Mouse (Mus musculus) c-Kit-negative CD71-positive TER-119-positive erythroid progenitor cells, embryonic 14.5 days (primary cell): ENCODE data around the gene Adora2b.

Experiments
- DNase-seq: peaks from one replicate; pipeline ENCODE4 v3.0.0-alpha.2; 2013; ENCODE audit warnings: low read depth, low spot score

Adora2b gene

DNA sequence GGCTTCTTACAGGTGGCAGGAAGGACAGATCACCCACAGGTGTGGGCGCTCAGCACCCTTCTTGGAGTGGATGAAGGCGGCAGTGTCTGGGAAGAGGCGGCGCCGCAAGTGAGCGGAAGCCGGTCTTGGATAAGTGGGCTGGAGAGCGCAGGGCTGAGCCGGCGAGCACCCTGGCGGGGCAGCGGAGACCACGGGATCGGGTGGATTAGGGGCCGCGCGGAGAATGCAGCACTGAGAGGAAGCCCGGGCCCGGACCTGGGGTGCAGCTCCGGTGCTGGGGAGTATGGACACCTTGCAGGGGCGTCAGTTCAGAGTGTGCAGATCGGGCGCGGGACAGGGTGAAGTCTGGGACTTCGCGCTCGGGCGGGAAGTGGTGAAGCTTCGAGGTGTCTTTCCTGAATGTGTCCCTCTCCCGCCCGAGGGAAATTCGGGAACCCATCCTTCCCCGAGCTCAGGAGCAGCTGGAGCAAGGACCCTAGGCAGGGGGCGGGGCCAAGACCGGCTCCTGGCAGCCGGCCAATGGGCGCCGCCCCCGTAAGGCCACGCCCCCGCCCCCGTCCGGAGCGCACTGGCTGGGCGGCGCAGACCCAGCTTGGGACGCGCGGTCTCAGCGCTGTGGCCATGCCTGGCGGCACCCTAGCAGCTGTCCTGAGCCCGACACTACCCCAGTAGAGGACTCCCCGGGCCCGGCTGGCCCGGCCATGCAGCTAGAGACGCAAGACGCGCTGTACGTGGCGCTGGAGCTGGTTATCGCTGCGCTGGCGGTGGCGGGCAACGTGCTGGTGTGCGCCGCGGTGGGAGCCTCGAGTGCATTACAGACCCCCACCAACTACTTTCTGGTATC is at the start of gene Adora2b:
Adora2b (plus strand) TSS at position 584 of the 844 bp plus-strand sequence.
- no peak for DNase-seq

DNA sequence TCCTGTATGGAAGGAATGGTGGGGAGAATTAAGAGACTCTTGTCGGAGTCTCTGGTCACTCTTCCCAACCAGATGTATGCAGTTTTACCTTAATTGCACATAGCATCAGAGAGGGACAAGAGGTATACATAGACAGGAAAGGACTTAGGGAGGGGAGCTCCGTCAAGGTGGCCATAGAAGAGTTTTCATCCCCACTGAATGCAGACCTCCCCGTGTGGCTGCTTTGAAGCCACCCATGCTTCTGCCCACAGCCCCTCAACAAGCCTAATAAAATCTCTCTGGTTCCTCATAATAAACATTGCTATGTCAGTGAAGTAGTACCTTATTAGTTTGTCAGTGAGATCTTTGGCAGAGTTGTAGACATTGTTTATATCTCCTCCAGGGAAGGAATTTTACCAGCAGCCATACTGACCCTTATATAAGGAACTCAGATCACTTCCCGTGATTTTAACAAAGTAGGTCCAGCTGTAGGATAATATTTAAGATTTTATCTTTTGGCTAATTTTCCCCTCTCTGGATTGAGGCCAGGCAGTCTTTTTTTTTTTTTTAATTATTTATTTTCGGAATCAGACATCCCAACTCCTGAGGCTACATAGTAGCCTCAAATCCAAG is 47.8 kb upstream of the Adora2b start:
- DNase-seq: no peak

GRCm38 (mm10) chr11:62202645-62203044 is 46.1 kb upstream of the Adora2b start:
- DNase-seq: no peak

GRCm38 (mm10) chr11:62209111-62209510 is 39.7 kb upstream of the Adora2b start:
- no peak for DNase-seq

- no peak for DNase-seq
These were observed 38.9 kb upstream of the Adora2b start for GRCm38 (mm10) chr11:62209891-62210290.

DNA sequence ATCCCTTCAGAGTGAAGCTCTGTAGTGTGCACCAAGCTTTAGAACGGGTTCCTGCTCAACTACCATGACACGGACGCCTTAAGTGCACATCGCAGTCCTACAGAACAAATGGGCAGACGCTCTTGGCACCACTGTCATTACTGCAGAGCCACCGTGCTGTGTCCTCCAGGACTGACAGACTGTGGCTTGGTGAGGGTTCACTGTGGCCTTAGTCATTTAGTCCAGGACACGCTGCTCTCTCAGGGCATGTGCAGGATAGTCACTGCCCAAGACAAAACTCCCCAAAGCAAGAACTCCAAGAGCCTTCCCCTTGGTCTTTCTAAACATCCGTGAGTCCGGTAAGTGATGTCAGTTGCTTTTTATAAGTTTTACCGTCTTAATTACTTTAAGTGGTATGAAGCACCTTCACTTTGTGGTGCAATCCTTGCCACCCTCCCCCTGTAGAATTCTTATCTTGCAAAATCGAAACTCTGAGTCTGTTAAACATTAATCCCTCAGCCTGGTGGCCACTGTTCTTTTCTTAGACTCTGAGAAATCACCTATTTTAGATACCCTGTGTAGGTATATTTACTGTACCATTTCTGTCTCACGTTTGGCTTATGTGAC is 35.3 kb upstream of the Adora2b start:
- no peak for DNase-seq

DNA sequence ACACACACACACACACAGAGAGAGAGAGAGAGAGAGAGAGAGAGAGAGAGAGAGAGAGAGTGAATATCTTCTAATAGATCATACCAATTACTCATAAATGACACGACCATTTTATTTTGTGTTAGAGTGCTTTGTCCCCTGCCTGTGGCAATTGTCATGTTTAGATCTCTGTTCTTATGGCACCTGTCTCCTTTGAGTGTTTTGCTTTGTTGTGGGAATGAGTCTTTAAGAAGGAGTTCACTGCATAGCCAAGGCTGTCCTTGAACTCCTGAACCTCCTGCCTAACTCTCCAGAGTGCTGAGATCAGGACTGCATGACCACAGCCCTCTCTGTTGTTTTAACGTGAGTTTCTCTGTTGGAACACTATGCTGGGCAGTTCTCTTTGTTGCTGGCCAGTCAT is 33.7 kb upstream of the Adora2b start:
- no peak for DNase-seq

- no peak for DNase-seq
These were observed 31.0 kb upstream of the Adora2b start for GRCm38 (mm10) chr11:62217751-62218150.

- no peak for DNase-seq
These were observed 27.9 kb upstream of the Adora2b start for GRCm38 (mm10) chr11:62220756-62221510.

DNA sequence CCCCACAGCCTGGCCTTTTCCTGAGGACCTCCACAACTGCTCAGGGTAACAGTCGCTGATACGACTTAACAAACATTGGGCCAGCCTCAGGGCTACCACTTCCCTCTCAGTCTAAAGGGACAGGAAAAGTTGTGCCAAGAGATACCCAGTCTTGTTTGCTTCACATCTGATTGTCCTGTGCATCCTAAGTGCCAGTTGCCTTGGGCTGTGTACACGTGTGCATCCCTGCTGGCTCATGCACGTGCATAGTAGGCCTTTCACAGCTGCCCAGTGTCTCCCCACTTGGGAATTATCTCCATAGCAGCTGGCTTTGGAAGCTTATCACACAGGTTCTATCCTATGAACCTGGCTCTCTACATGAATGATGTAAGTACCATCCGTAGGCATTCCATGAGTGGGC is 25.4 kb upstream of the Adora2b start:
- no peak for DNase-seq

GRCm38 (mm10) chr11:62223962-62224361 is 24.8 kb upstream of the Adora2b start:
- no peak for DNase-seq

GRCm38 (mm10) chr11:62224797-62225196 is 24.0 kb upstream of the Adora2b start:
- no peak for DNase-seq

DNA sequence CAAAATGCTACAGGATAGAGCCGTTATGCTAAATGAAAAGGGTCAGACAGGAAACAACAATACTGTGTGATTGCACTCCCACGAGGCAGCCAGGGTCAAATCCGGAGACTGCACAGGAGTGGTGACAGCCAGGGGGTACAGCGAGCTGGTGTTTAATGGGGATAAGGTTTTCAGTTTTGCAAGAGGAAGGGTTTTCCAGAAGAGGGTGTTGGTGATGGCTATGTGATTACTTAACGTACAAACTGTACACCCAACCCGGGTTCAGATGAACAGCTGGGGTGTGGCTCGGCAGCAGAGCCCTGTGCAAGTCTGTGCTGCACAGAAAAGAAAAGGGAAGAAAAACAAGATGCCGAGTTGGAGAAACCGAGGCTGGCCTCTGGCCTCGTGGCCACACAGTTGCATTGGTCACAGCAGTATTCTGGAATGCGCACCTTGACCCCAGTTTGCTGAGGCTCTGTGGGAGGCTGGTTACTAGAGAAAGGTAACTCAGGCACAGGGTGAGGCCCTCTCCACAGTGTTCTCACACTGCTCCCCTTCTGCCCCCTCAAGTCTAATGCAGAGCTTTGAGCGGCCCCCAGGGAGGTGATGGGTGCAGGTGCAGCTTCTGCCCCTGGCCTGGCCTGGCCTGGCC is 8.0 kb upstream of the Adora2b start:
- no peak for DNase-seq

- DNase-seq: no peak
These were observed 4.9 kb upstream of the Adora2b start for GRCm38 (mm10) chr11:62243871-62244270.

DNA sequence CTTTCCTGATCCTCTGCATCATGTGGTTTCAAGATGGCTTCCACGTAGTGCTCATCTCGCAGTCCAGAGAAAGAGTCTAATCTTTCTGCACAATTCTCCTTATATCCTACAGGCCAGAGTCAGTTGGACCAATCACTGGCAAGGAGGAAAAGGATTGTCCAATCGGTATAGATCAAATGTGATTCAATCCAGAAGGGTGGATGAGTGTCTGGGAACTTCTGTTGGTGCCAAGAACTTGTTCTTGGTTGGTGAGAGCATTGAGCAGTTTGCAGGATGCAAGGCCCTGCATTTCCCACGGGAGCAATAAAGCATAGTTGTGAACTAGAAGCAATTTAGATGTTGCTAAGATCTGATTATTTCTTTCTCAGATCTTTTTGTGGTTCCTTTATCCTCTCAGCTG is 4.3 kb upstream of the Adora2b start:
- DNase-seq: no peak

- DNase-seq: no peak
These were observed 904 bp upstream of the Adora2b start for GRCm38 (mm10) chr11:62247759-62248400.

GRCm38 (mm10) chr11:62249266-62250037 is 668 bp downstream of the Adora2b start:
- DNase-seq: no peak

DNA sequence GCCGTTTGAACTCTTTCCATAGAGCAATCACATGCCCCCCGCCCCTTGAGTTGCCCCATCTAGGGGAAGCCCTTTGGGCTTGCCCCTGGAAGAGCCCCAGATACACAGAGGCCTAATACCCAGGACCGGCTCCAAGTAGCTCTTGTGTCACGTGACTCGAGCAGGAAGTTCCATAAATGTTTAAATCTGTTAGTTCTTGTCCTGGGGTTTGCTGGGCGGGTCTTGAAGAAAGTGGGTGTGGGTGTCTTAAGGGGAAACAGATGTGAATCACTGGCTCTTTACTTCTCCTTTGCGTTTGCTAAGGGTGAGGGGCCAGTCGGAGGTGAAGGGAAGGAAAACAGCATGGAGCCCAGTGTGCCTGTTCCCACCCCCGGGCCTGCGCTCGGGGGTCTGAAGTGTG is 2.3 kb downstream of the Adora2b start:
- DNase-seq: no peak

DNA sequence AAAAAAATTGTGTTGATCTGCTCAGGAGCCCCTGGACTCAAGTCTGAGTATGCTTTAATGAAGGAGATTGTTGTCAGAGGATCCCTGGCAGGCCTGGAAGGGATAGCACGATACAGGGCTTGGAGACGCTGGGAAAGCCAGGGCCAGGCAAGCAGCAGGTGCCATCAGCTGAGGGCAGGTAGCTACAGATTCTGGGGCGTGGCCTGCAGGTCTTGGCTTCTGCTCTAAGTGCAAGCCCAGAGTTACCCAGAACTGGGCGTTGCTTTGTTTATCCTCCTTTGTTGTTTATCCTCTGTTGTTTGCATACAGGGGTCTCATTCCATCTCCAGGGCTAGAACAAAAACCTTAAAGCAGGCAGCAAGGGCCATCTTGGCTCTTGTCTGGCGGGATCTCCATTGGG is 4.6 kb downstream of the Adora2b start:
- no peak for DNase-seq

GRCm38 (mm10) chr11:62259214-62259613 is 10.4 kb downstream of the Adora2b start:
- DNase-seq: no peak
